Mouse (Mus musculus) hindbrain, embryonic 10.5 days (tissue): Measurements from ENCODE around the gene Sgms1. TPM values are rescaled to one million over a fixed set of nuclear protein-coding genes. Genes with fewer than 3 reads are reported as not detected.

Source experiments
- DNase-seq: peaks from one replicate; pipeline ENCODE4 v3.0.0-alpha.2; 2017; ENCODE audit warnings: low spot score
- H3K27ac ChIP-seq: fragments of 300-500 bp; sonication (generic); 2 replicates; pipeline ENCODE4 v1.5.1; 2016; ENCODE audit warnings: mild to moderate bottlenecking, moderate library complexity
- H3K27me3 ChIP-seq: fragments of 300-500 bp; sonication (generic); 2 replicates; pipeline ENCODE4 v1.6.1; 2016; ENCODE audit warnings: mild to moderate bottlenecking; ENCODE audit not compliant: poor library complexity, insufficient read depth, severe bottlenecking
- H3K36me3 ChIP-seq: fragments of 300-500 bp; sonication (generic); 2 replicates; pipeline ENCODE4 v1.6.1; 2016; ENCODE audit warnings: mild to moderate bottlenecking, moderate library complexity
- H3K4me1 ChIP-seq: fragments of 300-500 bp; sonication (generic); replicated peaks from 2 replicates; pipeline ENCODE4 v1.6.1; 2016; ENCODE audit warnings: mild to moderate bottlenecking
- H3K4me3 ChIP-seq: fragments of 300-500 bp; sonication (generic); 2 replicates; pipeline ENCODE4 v1.5.1; 2016; ENCODE audit warnings: mild to moderate bottlenecking, moderate library complexity
- H3K9me3 ChIP-seq: fragments of 300-500 bp; sonication (generic); 2 replicates; pipeline ENCODE4 v1.6.1; 2016; ENCODE audit warnings: mild to moderate bottlenecking, moderate library complexity
- WGBS: fragments of 180-500 bp; shearing (Covaris S2); methylation state at CpG from one replicate; pipeline ENCODE4 v1.1.7; 2016; 5-methylcytosine and 5-hydroxymethylcytosine counted together
- polyA plus RNA-seq: library from polyadenylated mRNA; unstranded; fragments of >200 nt; fragmentation: Nextera tagmentation; extraction: Ambion mirVana; gene quantifications from 2 replicates; pipeline ENCODE4 v1.2.1, GENCODE M21; 2016

Sgms1 gene
- polyA plus RNA-seq, 1 experiment from 2014 or later = 14.4 TPM

- Histone ChIP-seq H3K4me1 (peaks cover 23% of the 10 kb centered on the region; the same call in 1 of the 2 replicates), H3K4me3 (no peak overlapping the region), H3K9me3 (no peaks in the 10 kb centered on the region), H3K27ac (no peak overlapping the region), H3K36me3 (no peaks in the 10 kb centered on the region), H3K27me3 (no peaks in the 10 kb centered on the region)
- no peak for DNase-seq
- 73% methylated on average over 5 of the region's 5 CpGs for WGBS
Measured at GRCm38 (mm10) chr19:32288895-32289294, 100.6 kb downstream of the Sgms1 start.

- Histone ChIP-seq H3K27ac (no peak overlapping the region), H3K36me3 (no peaks in the 10 kb centered on the region), H3K9me3 (no peaks in the 10 kb centered on the region), H3K27me3 (no peaks in the 10 kb centered on the region), H3K4me3 (no peak overlapping the region), H3K4me1 (peaks cover 13% of the 10 kb centered on the region; the same call in 1 of the 2 replicates)
- no peak for DNase-seq
- WGBS = 85% methylated on average over 3 of the region's 3 CpGs
Measured at GRCm38 (mm10) chr19:32287839-32288238, 101.7 kb downstream of the Sgms1 start.

- Histone ChIP-seq H3K4me1 (peaks cover 17% of the 10 kb centered on the region; the same call in 1 of the 2 replicates), H3K36me3 (no peaks in the 10 kb centered on the region), H3K27ac (no peak overlapping the region), H3K9me3 (no peaks in the 10 kb centered on the region), H3K27me3 (no peaks in the 10 kb centered on the region), H3K4me3 (no peak overlapping the region)
- WGBS = 85% methylated on average over 3 of the region's 3 CpGs
- no peak for DNase-seq
Measured at GRCm38 (mm10) chr19:32285455-32285831, 104.1 kb downstream of the Sgms1 start.

- Histone ChIP-seq H3K36me3 (no peaks in the 10 kb centered on the region), H3K4me1 (peaks cover 22% of the 10 kb centered on the region; the same call in 1 of the 2 replicates), H3K27me3 (no peaks in the 10 kb centered on the region), H3K27ac (no peak overlapping the region), H3K9me3 (no peaks in the 10 kb centered on the region), H3K4me3 (no peak overlapping the region)
- no peak for DNase-seq
- 92% methylated on average over 5 of the region's 5 CpGs for WGBS
Measured at GRCm38 (mm10) chr19:32284681-32285454, 104.6 kb downstream of the Sgms1 start.

GRCm38 (mm10) chr19:32281917-32282316 lies 107.6 kb downstream of the Sgms1 start:
- no peak for DNase-seq
- H3K4me3 ChIP-seq = no peak overlapping the region
- no peaks in the 10 kb centered on the region for H3K36me3 ChIP-seq
- H3K27me3 ChIP-seq = no peaks in the 10 kb centered on the region
- WGBS = 69% methylated on average over 4 of the region's 4 CpGs
- H3K4me1 ChIP-seq = peaks cover 10% of the 10 kb centered on the region; the same call in 1 of the 2 replicates
- no peaks in the 10 kb centered on the region for H3K9me3 ChIP-seq
- no peak overlapping the region for H3K27ac ChIP-seq

GRCm38 (mm10) chr19:32280380-32280779 lies 109.1 kb downstream of the Sgms1 start:
- no peak for DNase-seq
- no peaks in the 10 kb centered on the region for H3K36me3 ChIP-seq
- no peaks in the 10 kb centered on the region for H3K27me3 ChIP-seq
- H3K9me3 ChIP-seq = no peaks in the 10 kb centered on the region
- no peak overlapping the region for H3K4me3 ChIP-seq
- 79% methylated on average over 4 of the region's 4 CpGs for WGBS
- H3K4me1 ChIP-seq = peaks cover 17% of the 10 kb centered on the region; the same call in 1 of the 2 replicates
- H3K27ac ChIP-seq = no peak overlapping the region

GRCm38 (mm10) chr19:32279400-32279799 lies 110.1 kb downstream of the Sgms1 start:
- Histone ChIP-seq H3K4me1 (peaks cover 17% of the 10 kb centered on the region; the same call in 1 of the 2 replicates), H3K4me3 (no peak overlapping the region), H3K9me3 (no peaks in the 10 kb centered on the region), H3K27ac (no peak overlapping the region), H3K27me3 (no peaks in the 10 kb centered on the region), H3K36me3 (no peaks in the 10 kb centered on the region)
- 91% methylated on average over 6 of the region's 6 CpGs for WGBS
- no peak for DNase-seq

GRCm38 (mm10) chr19:32277869-32278268 lies 111.6 kb downstream of the Sgms1 start:
- no peaks in the 10 kb centered on the region for H3K36me3 ChIP-seq
- H3K4me3 ChIP-seq = no peak overlapping the region
- H3K9me3 ChIP-seq = no peaks in the 10 kb centered on the region
- peaks cover 17% of the 10 kb centered on the region; the same call in 1 of the 2 replicates for H3K4me1 ChIP-seq
- no peaks in the 10 kb centered on the region for H3K27me3 ChIP-seq
- WGBS = 91% methylated on average over 3 of the region's 3 CpGs
- no peak overlapping the region for H3K27ac ChIP-seq
- DNase-seq = no peak

GRCm38 (mm10) chr19:32277287-32277686 lies 112.2 kb downstream of the Sgms1 start:
- Histone ChIP-seq H3K36me3 (no peaks in the 10 kb centered on the region), H3K27ac (no peak overlapping the region), H3K4me1 (peaks cover 22% of the 10 kb centered on the region; the same call in 1 of the 2 replicates), H3K9me3 (no peaks in the 10 kb centered on the region), H3K4me3 (no peak overlapping the region), H3K27me3 (no peaks in the 10 kb centered on the region)
- DNase-seq = no peak
- 92% methylated on average over 2 of the region's 2 CpGs for WGBS

- H3K36me3 ChIP-seq = no peaks in the 10 kb centered on the region
- H3K27me3 ChIP-seq = no peaks in the 10 kb centered on the region
- no peak overlapping the region for H3K27ac ChIP-seq
- H3K9me3 ChIP-seq = no peaks in the 10 kb centered on the region
- H3K4me3 ChIP-seq = no peak overlapping the region
- peaks cover 23% of the 10 kb centered on the region; the same call in 1 of the 2 replicates for H3K4me1 ChIP-seq
- WGBS = 82% methylated on average over 8 of the region's 8 CpGs
- DNase-seq = no peak
Measured at GRCm38 (mm10) chr19:32276817-32277216, 112.7 kb downstream of the Sgms1 start.

GRCm38 (mm10) chr19:32276263-32276662 lies 113.3 kb downstream of the Sgms1 start:
- no peak for DNase-seq
- 88% methylated on average over 5 of the region's 5 CpGs for WGBS
- H3K27ac ChIP-seq = no peak overlapping the region

GRCm38 (mm10) chr19:32275068-32275925 lies 114.2 kb downstream of the Sgms1 start:
- Histone ChIP-seq H3K4me1 (0 out of 2 replicates have a peak, but pooled peaks cover 22% of the 10 kb centered on the region), H3K4me3 (no peak overlapping the region), H3K27me3 (no peaks in the 10 kb centered on the region), H3K9me3 (no peaks in the 10 kb centered on the region), H3K36me3 (no peaks in the 10 kb centered on the region), H3K27ac (no peak overlapping the region)
- no peak for DNase-seq
- WGBS = 84% methylated on average over 14 of the region's 14 CpGs

More at GRCm38 (mm10) chr19:32276263-32276662, 113.3 kb downstream of the Sgms1 start:
- Histone ChIP-seq H3K9me3 (no peaks in the 10 kb centered on the region), H3K36me3 (no peaks in the 10 kb centered on the region), H3K4me3 (no peak overlapping the region), H3K27me3 (no peaks in the 10 kb centered on the region), H3K4me1 (peaks cover 23% of the 10 kb centered on the region; the same call in 1 of the 2 replicates)

GRCm38 (mm10) chr19:32274145-32274544 lies 115.4 kb downstream of the Sgms1 start:
- Histone ChIP-seq H3K36me3 (no peaks in the 10 kb centered on the region), H3K9me3 (no peaks in the 10 kb centered on the region), H3K4me1 (0 out of 2 replicates have a peak, but pooled peaks cover 17% of the 10 kb centered on the region), H3K4me3 (no peak overlapping the region), H3K27me3 (no peaks in the 10 kb centered on the region), H3K27ac (no peak overlapping the region)
- no peak for DNase-seq
- WGBS = 77% methylated on average over 2 of the region's 2 CpGs
